8 mouse cellular contexts compared by ENCODE assay signal in genomic region chr5:104022558-104022957, GRCm38 (mm10). TPM values are rescaled to one million over a fixed set of nuclear protein-coding genes. Genes with fewer than 3 reads are reported as not detected.
DNase-seq lines count a peak whose midpoint lies in the region; ATAC-seq and TF ChIP-seq lines count a peak whose summit lies in the region.

No protein-coding gene starts in this region.

- no peak for ATAC-seq in lung, embryonic 15.5 days (ENCODE audit: borderline replicate concordance, extremely low read depth, low FRiP score, low TSS enrichment)
- ATAC-seq in forebrain, embryonic 11.5 days (replicated peaks; ENCODE audit: low FRiP score), result no peak
- ATAC-seq in limb, embryonic 12.5 days (ENCODE audit: insufficient number of reproducible peaks, insufficient read depth, low FRiP score, low TSS enrichment, low read depth), result no peak

- no peak for TF ChIP-seq CTCF in olfactory bulb, adult 2 months (IDR thresholded peaks at IDR 0.05; ENCODE audit: insufficient read depth, low read depth, low read length)

- no peak for TF ChIP-seq POLR2A in olfactory bulb, adult 2 months (IDR thresholded peaks at IDR 0.05; ENCODE audit: insufficient read depth, low read depth, low read length)

- H3K27me3 ChIP-seq in lung, embryonic 15.5 days, result no peaks in the 10 kb centered on the region
- peaks cover 2% of the 10 kb centered on the region; the same call in 1 of the 2 replicates for H3K27me3 ChIP-seq in forebrain, embryonic 11.5 days (ENCODE audit: control insufficient read depth, insufficient read depth, low read length)
- peaks cover 7% of the 10 kb centered on the region; the same call in 1 of the 2 replicates for H3K27me3 ChIP-seq in limb, embryonic 12.5 days

- peaks cover 36% of the 10 kb centered on the region for H3K4me1 ChIP-seq in lung, embryonic 15.5 days
- no peaks in the 10 kb centered on the region for H3K4me1 ChIP-seq in forebrain, embryonic 11.5 days (replicated peaks; ENCODE audit: control insufficient read depth, insufficient read depth, low read length)
- H3K4me1 ChIP-seq in limb, embryonic 12.5 days (replicated peaks), result peaks cover 26% of the 10 kb centered on the region
- H3K4me1 ChIP-seq in olfactory bulb, adult 2 months (ENCODE audit: control insufficient read depth, insufficient read depth, low read length), result peaks cover 12% of the 10 kb centered on the region

- H3K4me3 ChIP-seq in lung, embryonic 15.5 days, result no peak overlapping the region
- H3K4me3 ChIP-seq in forebrain, embryonic 11.5 days (ENCODE audit: low read depth, low read length), result peak overlapping the region; percentile 36; the same call in 1 of the 2 replicates
- peak overlapping the region; percentile 49 for H3K4me3 ChIP-seq in limb, embryonic 12.5 days (replicated peaks)
- H3K4me3 ChIP-seq in olfactory bulb, adult 2 months (ENCODE audit: insufficient read depth, low read depth, low read length), result no peak overlapping the region

- peak overlapping the region; percentile 89 for H3K27ac ChIP-seq in lung, embryonic 15.5 days
- H3K27ac ChIP-seq in forebrain, embryonic 11.5 days (ENCODE audit: low read depth, low read length), result no peak overlapping the region
- H3K27ac ChIP-seq in limb, embryonic 12.5 days, result no peak overlapping the region
- H3K27ac ChIP-seq in olfactory bulb, adult 2 months (ENCODE audit: insufficient read depth, low read depth, low read length), result peak overlapping the region; percentile 28; the same call in 1 of the 2 replicates

- H3K4me2 ChIP-seq in lung, embryonic 15.5 days, result peak overlapping the region; percentile 76
- H3K4me2 ChIP-seq in forebrain, embryonic 11.5 days (ENCODE audit: low read depth, low read length, severe bottlenecking), result no peak overlapping the region
- peak overlapping the region; percentile 72 for H3K4me2 ChIP-seq in limb, embryonic 12.5 days

- DNase-seq in lung, adult 18-20 months, result no peak
- no peak for DNase-seq in forebrain, embryonic 11.5 days (ENCODE audit: low spot score)
- no peak for DNase-seq in adrenal gland, postnatal 14 days
- DNase-seq in left cerebral cortex, postnatal 10 days (ENCODE audit: extremely low spot score in 1 of 2, low spot score in 2 of 2), result no peak
- DNase-seq in left cerebral cortex, adult 18-20 months (ENCODE audit: low spot score in 2 of 2), result no peak

- 51% methylated on average over 5 of the region's 5 CpGs for WGBS in lung, embryonic 15.5 days
- 34% methylated on average over 5 of the region's 5 CpGs for WGBS in forebrain, embryonic 11.5 days
- WGBS in limb, embryonic 12.5 days, result 31% methylated on average over 5 of the region's 5 CpGs
- 28% methylated on average over 5 of the region's 5 CpGs for WGBS in olfactory bulb, adult 2 months

- H3K9ac ChIP-seq in lung, embryonic 15.5 days, result no peak overlapping the region
- no peak overlapping the region for H3K9ac ChIP-seq in forebrain, embryonic 11.5 days (ENCODE audit: low read length)
- no peak overlapping the region; the same call in 1 of the 2 replicates for H3K9ac ChIP-seq in limb, embryonic 12.5 days (replicated peaks)

- peaks cover 8% of the 10 kb centered on the region; the same call in 1 of the 2 replicates for H3K36me3 ChIP-seq in lung, embryonic 15.5 days
- H3K36me3 ChIP-seq in forebrain, embryonic 11.5 days (ENCODE audit: control insufficient read depth, insufficient read depth, low read length), result no peaks in the 10 kb centered on the region
- H3K36me3 ChIP-seq in limb, embryonic 12.5 days, result peaks cover 3% of the 10 kb centered on the region

- intact Hi-C loops in left cerebral cortex, postnatal 10 days (cut with DNase I), result no loop called here

- no peaks in the 10 kb centered on the region for H3K9me3 ChIP-seq in lung, embryonic 15.5 days
- H3K9me3 ChIP-seq in forebrain, embryonic 11.5 days (ENCODE audit: control insufficient read depth, low read length), result no peaks in the 10 kb centered on the region
- no peaks in the 10 kb centered on the region for H3K9me3 ChIP-seq in limb, embryonic 12.5 days

RNA-seq across cellular contexts. Expression of gene Hsd17b11, which starts 0.8 kb away (rescaled TPM):
- polyA plus RNA-seq in lung, embryonic 15.5 days (2015; fragmentation: Nextera tagmentation; extraction: Ambion mirVana), result 4.5 and 4.9 TPM in 2 replicates
- polyA plus RNA-seq in forebrain, embryonic 11.5 days (2014; fragmentation: Nextera tagmentation; extraction: Ambion mirVana), result 0.95 and 0.96 TPM in 2 replicates
- polyA plus RNA-seq in limb, embryonic 12.5 days (2016; fragmentation: Nextera tagmentation; extraction: Ambion mirVana), result 2.6 and 3.0 TPM in 2 replicates
- not detected in 2 replicates for polyA plus RNA-seq in olfactory bulb, adult 2 months (2012; ENCODE audit: insufficient read depth, insufficient read length, low replicate concordance, missing spikeins)
- 51.0 and 60.5 TPM in 2 replicates for total RNA-seq in adrenal gland, postnatal 14 days (2021)
- total RNA-seq in left cerebral cortex, postnatal 10 days (2021), result 10 to 100 TPM; 27.6 to 29.4 TPM
- total RNA-seq in left cerebral cortex, adult 18-20 months (2021), result 10 to 100 TPM; 49.0 to 52.9 TPM

RNA-seq across cellular contexts. Expression of gene Nudt9, which starts 23.5 kb away (rescaled TPM):
- polyA plus RNA-seq in lung, embryonic 15.5 days (2015; fragmentation: Nextera tagmentation; extraction: Ambion mirVana), result 64.3 and 67.0 TPM in 2 replicates
- 61.3 and 65.2 TPM in 2 replicates for polyA plus RNA-seq in forebrain, embryonic 11.5 days (2014; fragmentation: Nextera tagmentation; extraction: Ambion mirVana)
- polyA plus RNA-seq in limb, embryonic 12.5 days (2016; fragmentation: Nextera tagmentation; extraction: Ambion mirVana), result 65.4 and 66.1 TPM in 2 replicates
- not detected in 2 replicates for polyA plus RNA-seq in olfactory bulb, adult 2 months (2012; ENCODE audit: insufficient read depth, insufficient read length, low replicate concordance, missing spikeins)
- total RNA-seq in adrenal gland, postnatal 14 days (2021), result 56.5 and 60.0 TPM in 2 replicates
- total RNA-seq in left cerebral cortex, postnatal 10 days (2021), result 10 to 100 TPM; 50.9 to 55.9 TPM
- 10 to 100 TPM; 60.5 to 62.1 TPM for total RNA-seq in left cerebral cortex, adult 18-20 months (2021)

RNA-seq across cellular contexts. Expression of gene Hsd17b13, which starts 45.3 kb away (rescaled TPM):
- polyA plus RNA-seq in lung, embryonic 15.5 days (2015; fragmentation: Nextera tagmentation; extraction: Ambion mirVana), result 0.22 and 0.38 TPM in 2 replicates
- polyA plus RNA-seq in forebrain, embryonic 11.5 days (2014; fragmentation: Nextera tagmentation; extraction: Ambion mirVana), result not detected in 2 replicates
- polyA plus RNA-seq in limb, embryonic 12.5 days (2016; fragmentation: Nextera tagmentation; extraction: Ambion mirVana), result not detected in 2 replicates
- polyA plus RNA-seq in olfactory bulb, adult 2 months (2012; ENCODE audit: insufficient read depth, insufficient read length, low replicate concordance, missing spikeins), result not detected in 2 replicates
- total RNA-seq in adrenal gland, postnatal 14 days (2021), result 3.9 and 81.6 TPM in 2 replicates
- total RNA-seq in left cerebral cortex, postnatal 10 days (2021), result 1 to 10 TPM; 1.3 to 1.9 TPM
- under 1 TPM; 0.30 to 0.44 TPM for total RNA-seq in left cerebral cortex, adult 18-20 months (2021)

RNA-seq across cellular contexts. Expression of gene Gm17660, which starts 54.9 kb away (rescaled TPM):
- 0.42 TPM in 1 of 2 replicates, not detected in the other for polyA plus RNA-seq in lung, embryonic 15.5 days (2015; fragmentation: Nextera tagmentation; extraction: Ambion mirVana)
- not detected in 2 replicates for polyA plus RNA-seq in forebrain, embryonic 11.5 days (2014; fragmentation: Nextera tagmentation; extraction: Ambion mirVana)
- not detected in 2 replicates for polyA plus RNA-seq in limb, embryonic 12.5 days (2016; fragmentation: Nextera tagmentation; extraction: Ambion mirVana)
- polyA plus RNA-seq in olfactory bulb, adult 2 months (2012; ENCODE audit: insufficient read depth, insufficient read length, low replicate concordance, missing spikeins), result not detected in 2 replicates
- not detected in 2 replicates for total RNA-seq in adrenal gland, postnatal 14 days (2021)
- total RNA-seq in left cerebral cortex, postnatal 10 days (2021), result not detected
- not detected for total RNA-seq in left cerebral cortex, adult 18-20 months (2021)

Comparison
In these comparisons a context has a peak if more than half of its experiments do, and no peak if none do; other contexts are left out.
1. H3K27ac ChIP-seq: peak in lung, embryonic 15.5 days (single experiment) and olfactory bulb, adult 2 months (single experiment); none in forebrain, embryonic 11.5 days (single experiment) and limb, embryonic 12.5 days (single experiment).
2. H3K4me3 ChIP-seq: peak in forebrain, embryonic 11.5 days (single experiment) and limb, embryonic 12.5 days (single experiment); none in lung, embryonic 15.5 days (single experiment) and olfactory bulb, adult 2 months (single experiment).